Mouse (Mus musculus) stomach, embryonic 15.5 days (tissue): ENCODE measurements at regions not wholly inside any gene's neighbourhood (a gene's known extent, or its start where the extent isn't known, plus 50 kb on each side); places are given as distances from the start of the nearest gene placed in this dataset.

Experiments used
- ATAC-seq: fragments of 200-750 bp; cut with Nextera tagmentation; 2 replicates; pipeline ENCODE4 v1.8.0; 2017; ENCODE audit warnings: low read depth, moderate number of reproducible peaks, moderate TSS enrichment; ENCODE audit not compliant: insufficient read depth, low FRiP score
- H3K27ac ChIP-seq: fragments of 300-500 bp; sonication (generic); 2 replicates; pipeline ENCODE4 v1.5.1; 2015; ENCODE audit warnings: mild to moderate bottlenecking, inconsistent platforms
- H3K27me3 ChIP-seq: fragments of 300-500 bp; sonication (generic); replicated peaks from 2 replicates; pipeline ENCODE4 v1.6.1; 2015; ENCODE audit warnings: inconsistent platforms
- H3K36me3 ChIP-seq: fragments of 300-500 bp; sonication (generic); 2 replicates; pipeline ENCODE4 v1.6.1; 2015; ENCODE audit warnings: inconsistent platforms
- H3K4me1 ChIP-seq: fragments of 300-500 bp; sonication (generic); 2 replicates; pipeline ENCODE4 v1.6.1; 2015; ENCODE audit warnings: inconsistent platforms
- H3K4me2 ChIP-seq: fragments of 300-500 bp; sonication (generic); 2 replicates; pipeline ENCODE4 v1.6.1; 2015; ENCODE audit warnings: mild to moderate bottlenecking, inconsistent platforms
- H3K4me3 ChIP-seq: fragments of 300-500 bp; sonication (generic); replicated peaks from 2 replicates; pipeline ENCODE4 v1.5.1; 2015; ENCODE audit warnings: inconsistent platforms
- H3K9ac ChIP-seq: fragments of 300-500 bp; sonication (generic); 2 replicates; pipeline ENCODE4 v1.6.1; 2015; ENCODE audit warnings: inconsistent platforms
- H3K9me3 ChIP-seq: fragments of 300-500 bp; sonication (generic); 2 replicates; pipeline ENCODE4 v1.6.1; 2016; ENCODE audit warnings: inconsistent platforms
- WGBS: fragments of 180-500 bp; shearing (Covaris S2); methylation state at CpG from one replicate; pipeline ENCODE4 v1.1.7; 2015; 5-methylcytosine and 5-hydroxymethylcytosine counted together

DNA sequence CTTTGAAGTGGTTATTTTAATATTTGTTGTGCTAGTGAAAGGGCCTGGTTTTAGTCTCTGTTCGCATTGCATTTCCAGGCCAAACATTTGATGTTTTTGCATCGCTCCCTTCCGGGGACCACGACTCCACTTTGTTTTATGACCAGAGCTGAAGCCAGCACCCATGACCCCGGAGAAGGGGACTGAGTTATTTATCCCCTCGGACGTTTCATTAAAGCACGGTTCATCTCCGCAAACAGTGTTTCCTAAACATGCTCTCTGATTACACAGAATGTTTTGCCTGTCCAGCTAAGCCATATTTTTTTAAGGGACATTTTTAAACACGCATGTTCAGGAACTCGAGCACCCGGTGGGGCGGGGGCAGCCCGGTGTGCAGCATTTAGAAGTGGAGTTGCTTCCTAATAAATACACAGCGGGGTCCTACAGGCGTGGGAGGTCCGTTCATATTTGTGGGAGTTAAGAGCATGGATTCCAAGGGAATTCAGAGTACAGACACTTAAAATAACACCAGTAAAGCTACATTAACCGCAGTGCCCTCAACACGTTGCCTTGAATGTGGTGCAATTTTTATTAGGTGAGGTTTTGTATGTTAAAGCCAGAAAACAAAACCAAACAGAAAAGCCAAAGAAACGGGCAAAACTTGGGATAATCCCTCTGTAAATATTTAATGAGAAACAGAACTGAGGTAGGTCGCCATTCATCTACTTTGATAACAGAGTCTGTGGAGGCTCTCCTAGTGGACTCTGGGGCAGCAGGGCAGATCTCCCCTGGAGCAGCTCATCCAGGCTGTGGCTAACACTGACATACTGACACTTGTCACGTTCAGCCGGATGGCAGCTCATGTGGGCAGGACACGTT is 154.8 kb upstream of the Npvf start:
- no peak for ATAC-seq
- 22% methylated on average over 24 of the region's 24 CpGs for WGBS
- no peak overlapping the region for H3K9ac ChIP-seq
- peaks cover 20% of the 10 kb centered on the region; the same call in 1 of the 2 replicates for H3K4me1 ChIP-seq
- H3K4me3 ChIP-seq, result no peak overlapping the region
- H3K4me2 ChIP-seq, result peak overlapping the region; percentile 33
- no peaks in the 10 kb centered on the region for H3K9me3 ChIP-seq
- H3K27ac ChIP-seq, result peak overlapping the region; percentile 77
- no peaks in the 10 kb centered on the region for H3K36me3 ChIP-seq
- no peaks in the 10 kb centered on the region; the same call in 1 of the 2 replicates for H3K27me3 ChIP-seq

DNA sequence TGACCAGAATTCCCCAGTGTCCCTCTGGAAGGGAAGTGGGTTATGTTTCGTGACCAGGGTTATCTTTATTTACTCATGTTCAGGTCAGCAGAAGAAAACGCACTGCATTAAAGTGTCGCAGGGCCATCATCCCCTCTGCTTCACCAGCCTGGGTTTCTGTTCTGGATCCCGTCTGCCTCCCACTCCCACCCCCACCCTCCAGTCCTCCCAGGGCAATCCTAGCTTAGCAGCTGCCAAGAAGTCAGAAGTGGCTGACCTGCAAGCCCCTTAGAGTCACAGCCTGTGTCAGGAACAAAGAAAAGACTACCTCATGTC is 155.4 kb upstream of the Npvf start:
- no peak for ATAC-seq
- no peaks in the 10 kb centered on the region; the same call in 1 of the 2 replicates for H3K27me3 ChIP-seq
- WGBS, result 40% methylated on average over 4 of the region's 4 CpGs
- H3K4me2 ChIP-seq, result no peak overlapping the region
- no peaks in the 10 kb centered on the region for H3K9me3 ChIP-seq
- no peak overlapping the region for H3K9ac ChIP-seq
- peak overlapping the region; percentile 77; the same call in 1 of the 2 replicates for H3K27ac ChIP-seq
- no peak overlapping the region for H3K4me3 ChIP-seq
- peaks cover 20% of the 10 kb centered on the region; the same call in 1 of the 2 replicates for H3K4me1 ChIP-seq
- H3K36me3 ChIP-seq, result no peaks in the 10 kb centered on the region

DNA sequence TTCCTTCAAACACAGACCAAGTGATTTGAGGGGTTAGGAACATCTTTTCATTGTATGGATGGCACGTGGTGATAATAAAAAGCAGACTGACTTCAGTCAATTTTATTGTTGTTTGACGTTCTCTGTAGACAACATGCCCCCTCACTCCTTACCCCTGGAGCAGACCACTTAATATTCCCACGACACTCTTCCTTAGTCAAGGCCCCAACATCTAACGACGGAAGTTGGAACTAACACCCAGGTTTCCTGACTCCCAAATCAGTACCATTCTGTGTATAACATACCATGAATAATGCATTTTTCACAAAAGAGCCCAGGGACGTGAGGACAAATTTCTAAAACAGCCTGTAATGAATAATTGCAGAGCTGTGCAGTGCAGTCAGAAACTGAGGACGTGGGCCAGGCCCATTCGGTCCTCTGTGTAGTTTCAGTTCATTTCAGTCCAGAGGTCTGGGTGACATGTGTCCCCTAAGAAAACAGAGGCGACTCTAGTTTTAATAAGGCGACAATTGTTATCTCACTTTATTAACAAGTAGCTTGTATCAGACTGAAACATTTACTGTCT is 160.8 kb upstream of the Npvf start:
- no peak for ATAC-seq
- Histone ChIP-seq H3K36me3 (no peaks in the 10 kb centered on the region), H3K27me3 (no peaks in the 10 kb centered on the region), H3K4me1 (0 out of 2 replicates have a peak, but pooled peaks cover 3% of the 10 kb centered on the region), H3K27ac (no peak overlapping the region), H3K9ac (no peak overlapping the region), H3K4me3 (no peak overlapping the region), H3K4me2 (no peak overlapping the region), H3K9me3 (no peaks in the 10 kb centered on the region)
- 66% methylated on average over 10 of the region's 10 CpGs for WGBS

DNA sequence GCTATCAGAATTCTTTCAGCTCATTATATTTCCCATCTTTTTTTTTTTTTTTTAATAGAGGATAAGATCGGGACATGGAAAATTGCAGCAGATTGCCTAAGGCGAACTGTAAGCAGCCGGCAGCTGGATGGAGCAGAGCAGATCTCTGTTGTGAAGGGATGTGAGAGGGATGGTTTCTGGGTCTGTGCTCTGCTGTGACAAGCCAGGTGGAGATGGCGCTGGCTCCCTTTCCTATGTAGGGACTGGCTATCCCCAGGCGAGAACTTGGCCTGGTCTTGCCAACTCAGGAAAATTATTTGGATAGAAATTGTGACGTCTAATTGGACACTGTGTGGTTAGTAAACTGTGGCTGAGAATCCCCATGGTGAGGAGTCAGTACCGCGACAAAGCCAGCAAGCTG is 161.3 kb upstream of the Npvf start:
- Histone ChIP-seq H3K4me1 (0 out of 2 replicates have a peak, but pooled peaks cover 3% of the 10 kb centered on the region), H3K4me2 (no peak overlapping the region), H3K27me3 (no peaks in the 10 kb centered on the region), H3K36me3 (no peaks in the 10 kb centered on the region), H3K9me3 (no peaks in the 10 kb centered on the region), H3K4me3 (no peak overlapping the region), H3K9ac (no peak overlapping the region), H3K27ac (no peak overlapping the region)
- WGBS, result 78% methylated on average over 8 of the region's 8 CpGs
- ATAC-seq, result no peak

DNA sequence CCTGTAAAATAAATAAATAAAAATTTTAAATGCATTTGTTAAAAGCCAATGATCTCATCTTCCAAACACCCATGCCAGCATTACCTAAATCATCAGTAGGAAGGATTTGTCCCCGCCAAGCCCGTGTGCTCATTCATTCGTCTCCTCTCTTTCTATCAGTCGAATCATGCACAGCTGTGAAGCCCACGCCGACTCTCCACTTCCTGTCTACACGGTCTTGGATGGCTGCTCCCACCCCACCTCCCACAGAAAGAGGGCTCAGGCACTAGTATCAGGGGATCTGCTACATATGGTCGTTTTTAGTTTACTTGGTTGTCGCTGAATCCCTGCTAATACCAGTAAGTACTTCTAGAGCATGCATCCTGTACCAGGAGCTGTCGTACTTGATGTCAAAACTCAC is 163.2 kb upstream of the Npvf start:
- H3K36me3 ChIP-seq, result no peaks in the 10 kb centered on the region
- no peak overlapping the region for H3K27ac ChIP-seq
- H3K9me3 ChIP-seq, result no peaks in the 10 kb centered on the region
- 56% methylated on average over 10 of the region's 10 CpGs for WGBS
- ATAC-seq, result no peak
- H3K27me3 ChIP-seq, result no peaks in the 10 kb centered on the region
- H3K4me3 ChIP-seq, result no peak overlapping the region
- H3K4me1 ChIP-seq, result 0 out of 2 replicates have a peak, but pooled peaks cover 3% of the 10 kb centered on the region
- no peak overlapping the region for H3K9ac ChIP-seq
- H3K4me2 ChIP-seq, result no peak overlapping the region

DNA sequence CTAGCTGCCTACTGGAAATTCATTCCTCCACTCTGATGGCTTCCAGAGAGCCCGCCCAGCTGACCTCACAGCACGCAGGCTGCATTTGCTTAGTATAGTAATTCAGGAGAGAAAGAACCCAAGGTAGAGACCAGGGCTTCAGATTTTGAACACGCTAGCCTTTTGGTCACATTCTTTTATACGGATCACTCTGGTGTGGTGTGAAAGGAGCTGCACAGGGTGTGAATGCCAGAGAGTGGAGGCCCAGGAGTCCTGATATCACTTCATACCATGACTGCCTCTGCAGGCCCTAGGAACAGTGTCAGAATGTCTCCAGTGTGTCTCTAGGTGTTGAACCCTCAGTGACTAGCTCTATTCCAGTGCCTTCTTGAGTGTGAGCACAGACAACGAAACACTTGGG is 164.2 kb upstream of the Npvf start:
- Histone ChIP-seq H3K4me2 (no peak overlapping the region), H3K27me3 (no peaks in the 10 kb centered on the region), H3K27ac (no peak overlapping the region), H3K4me1 (no peaks in the 10 kb centered on the region), H3K4me3 (no peak overlapping the region), H3K36me3 (no peaks in the 10 kb centered on the region), H3K9ac (no peak overlapping the region), H3K9me3 (no peaks in the 10 kb centered on the region)
- ATAC-seq, result no peak
- WGBS, result 92% methylated on average over 5 of the region's 5 CpGs

DNA sequence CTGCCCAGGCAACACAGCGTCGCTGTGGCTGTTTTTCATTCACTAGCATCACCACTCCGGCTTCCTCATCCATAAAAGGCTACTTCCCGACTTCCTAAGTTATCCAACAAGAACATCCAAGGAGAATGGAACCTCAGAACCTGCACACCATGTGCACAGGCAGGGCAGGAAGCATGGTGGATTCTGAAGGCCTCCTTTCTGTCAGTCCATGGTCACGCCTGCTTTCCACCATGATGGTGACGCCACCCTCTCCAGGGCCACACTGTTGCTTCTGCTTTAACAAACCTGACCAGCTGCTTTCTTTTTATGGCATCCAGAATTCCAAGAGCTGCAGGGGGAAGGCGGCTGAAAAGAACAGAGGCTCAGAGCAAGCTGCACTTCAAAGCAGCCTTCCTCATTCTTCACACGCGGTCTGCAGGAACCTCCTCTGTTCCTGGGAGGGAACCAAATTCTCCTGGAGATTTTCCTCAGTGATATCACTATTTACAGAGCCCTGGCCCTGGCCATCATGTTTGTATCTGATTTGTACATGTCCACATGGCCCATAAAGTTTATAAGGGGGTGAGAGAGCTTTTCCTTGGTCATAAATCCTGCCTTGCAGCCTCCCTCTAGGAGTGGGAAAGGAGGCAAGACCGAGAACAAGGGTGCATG is 164.8 kb upstream of the Npvf start:
- ATAC-seq, result no peak
- H3K27me3 ChIP-seq, result no peaks in the 10 kb centered on the region
- H3K4me2 ChIP-seq, result no peak overlapping the region
- no peak overlapping the region for H3K9ac ChIP-seq
- H3K27ac ChIP-seq, result no peak overlapping the region
- no peaks in the 10 kb centered on the region for H3K36me3 ChIP-seq
- no peaks in the 10 kb centered on the region for H3K9me3 ChIP-seq
- WGBS, result 65% methylated on average over 10 of the region's 10 CpGs
- H3K4me3 ChIP-seq, result no peak overlapping the region
- H3K4me1 ChIP-seq, result no peaks in the 10 kb centered on the region

DNA sequence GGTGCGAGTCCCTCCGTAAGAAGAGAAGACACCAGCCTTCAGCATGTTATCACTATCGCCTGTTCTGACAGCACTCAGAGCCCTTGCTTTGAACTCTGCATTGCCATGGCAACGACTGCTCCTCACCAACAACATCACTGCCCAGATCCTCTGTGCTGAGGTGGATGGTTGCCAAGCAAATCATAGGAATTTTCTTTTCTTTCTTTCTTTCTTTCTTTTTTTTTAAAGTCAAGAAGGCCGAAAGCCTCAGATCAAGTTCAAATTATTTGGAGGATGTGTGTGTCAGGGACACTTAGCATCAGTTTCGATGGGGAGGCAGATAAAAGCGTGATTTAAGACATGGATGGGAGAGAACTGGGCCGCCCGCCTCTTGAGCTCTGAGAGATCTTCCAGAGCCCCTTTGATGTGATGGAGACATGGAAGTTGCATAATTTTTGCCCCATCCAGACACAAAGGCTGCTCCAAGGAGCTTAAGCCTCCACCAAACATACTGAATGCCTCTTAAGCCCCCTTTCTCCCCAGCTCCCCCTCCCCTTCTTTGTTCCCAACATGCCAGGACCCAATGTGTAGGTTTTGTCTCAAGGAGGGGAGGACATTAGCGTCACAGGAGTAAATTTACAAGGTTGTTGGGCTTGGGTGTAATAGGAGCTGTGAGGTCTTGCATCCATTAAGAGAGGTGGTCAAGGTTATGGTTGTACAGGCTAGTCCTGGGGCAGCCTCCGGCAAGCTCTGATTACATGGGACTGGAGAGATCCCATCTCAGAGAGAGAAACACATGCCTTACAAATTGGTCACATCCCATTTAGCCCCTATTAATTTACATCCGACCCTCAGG is 167.4 kb upstream of the Npvf start:
- Histone ChIP-seq H3K9ac (no peak overlapping the region), H3K27ac (peak overlapping the region; percentile 31; the same call in 1 of the 2 replicates), H3K36me3 (no peaks in the 10 kb centered on the region), H3K4me1 (no peaks in the 10 kb centered on the region), H3K4me2 (no peak overlapping the region), H3K27me3 (no peaks in the 10 kb centered on the region), H3K4me3 (no peak overlapping the region), H3K9me3 (no peaks in the 10 kb centered on the region)
- 58% methylated on average over 12 of the region's 12 CpGs for WGBS
- ATAC-seq, result no peak

DNA sequence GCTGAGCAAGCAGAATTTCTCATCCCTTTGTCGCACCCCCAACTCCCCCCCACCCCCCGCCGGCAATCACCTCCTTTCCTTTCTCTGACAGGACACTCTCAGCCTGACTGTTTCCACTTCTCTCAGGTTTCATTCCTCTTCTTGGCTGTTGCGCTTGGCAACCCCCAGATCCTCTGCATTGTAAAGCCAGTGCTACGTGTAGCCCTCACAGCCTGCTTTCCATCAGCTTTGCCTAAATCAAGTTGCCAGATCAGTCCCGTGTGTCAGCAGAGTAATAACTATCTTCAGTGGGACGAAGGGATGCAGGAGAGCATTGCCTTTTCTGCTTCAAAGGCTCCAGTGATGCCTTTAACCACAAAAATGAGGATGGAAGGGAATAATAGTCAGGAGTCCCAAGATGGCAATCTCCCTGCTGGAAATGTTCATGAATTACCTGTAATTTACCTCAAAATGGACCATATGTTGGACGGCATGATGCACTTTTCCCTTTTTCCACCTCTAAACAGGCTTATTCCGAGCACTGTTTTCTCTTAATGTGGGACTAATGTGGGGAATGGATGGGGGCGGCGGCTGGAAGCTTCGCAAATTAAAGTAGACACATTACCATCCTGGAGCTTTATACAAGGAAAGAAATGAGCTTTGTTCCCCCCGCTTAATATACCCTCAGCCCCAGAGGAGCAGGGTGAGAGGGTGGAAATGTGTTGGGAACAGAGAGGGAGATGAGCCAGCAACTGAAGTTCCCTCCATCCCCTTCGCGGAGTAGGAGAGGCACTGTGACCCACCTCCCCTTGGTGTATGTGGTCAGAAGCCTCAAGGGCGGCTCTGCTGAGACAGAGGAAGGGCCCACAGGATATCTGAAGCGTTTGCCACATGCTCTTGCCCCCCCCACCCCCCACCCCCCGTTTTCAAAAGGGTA is 168.3 kb upstream of the Npvf start:
- no peak overlapping the region for H3K27ac ChIP-seq
- ATAC-seq, result no peak
- no peaks in the 10 kb centered on the region for H3K27me3 ChIP-seq
- H3K36me3 ChIP-seq, result no peaks in the 10 kb centered on the region
- H3K4me3 ChIP-seq, result no peak overlapping the region
- no peaks in the 10 kb centered on the region for H3K9me3 ChIP-seq
- no peak overlapping the region for H3K9ac ChIP-seq
- no peak overlapping the region for H3K4me2 ChIP-seq
- 52% methylated on average over 18 of the region's 18 CpGs for whole genome bisulfite sequencing
- H3K4me1 ChIP-seq, result no peaks in the 10 kb centered on the region

DNA sequence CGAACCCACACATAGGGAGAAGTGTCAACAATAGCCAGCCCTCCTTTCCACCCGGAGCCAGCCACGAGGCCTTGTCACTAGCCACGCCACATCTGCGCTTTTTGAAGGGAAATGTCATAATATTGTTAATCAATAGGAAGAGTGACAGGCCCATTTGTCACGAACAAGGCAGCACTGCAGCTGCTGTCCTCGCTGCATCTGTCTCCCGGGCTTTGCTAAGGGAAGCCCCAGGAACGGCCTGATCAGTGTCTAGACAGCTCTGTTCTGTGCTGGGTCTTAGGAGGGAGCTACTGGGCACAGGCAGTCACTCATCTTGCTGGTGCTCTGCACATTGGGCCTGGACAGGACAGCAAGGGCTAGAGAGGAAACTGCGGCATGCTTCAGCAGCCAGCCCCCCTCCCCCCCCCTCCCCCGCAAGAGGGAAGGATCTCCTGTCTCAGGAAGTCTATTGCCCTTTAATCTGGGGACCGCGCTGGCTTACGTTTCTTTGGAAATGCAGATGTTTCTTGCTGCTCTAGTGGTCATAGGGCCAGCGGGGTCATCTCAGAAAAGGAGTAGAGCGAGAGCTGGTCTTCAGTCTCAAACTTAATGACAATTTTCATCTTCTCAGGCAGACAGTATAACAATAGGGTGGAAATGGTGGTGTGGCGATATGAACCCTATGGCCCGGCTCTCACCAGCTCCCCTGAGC is 169.1 kb upstream of the Npvf start:
- Histone ChIP-seq H3K27me3 (no peaks in the 10 kb centered on the region), H3K9me3 (no peaks in the 10 kb centered on the region), H3K4me1 (no peaks in the 10 kb centered on the region), H3K4me2 (no peak overlapping the region), H3K9ac (no peak overlapping the region), H3K36me3 (no peaks in the 10 kb centered on the region), H3K4me3 (no peak overlapping the region), H3K27ac (no peak overlapping the region)
- WGBS, result 30% methylated on average over 18 of the region's 18 CpGs
- ATAC-seq, result no peak; the same call in 1 of the 2 replicates
